Mouse (Mus musculus): ENCODE results near the gene Pkn1. TPM values are rescaled to one million over a fixed set of nuclear protein-coding genes. Genes with fewer than 3 reads are reported as not detected.

The Pkn1 gene
- 100 to 1,000 TPM; 130 to 163 TPM for total RNA-seq (2021)
- long read RNA-seq, experiment 1, full-length matches to known transcripts: 88 of 169 reads
- long read RNA-seq, experiment 1, partial matches to known transcripts: 43 of 169 reads
- long read RNA-seq, experiment 1, other reads (novel, unspliced or antisense): 38 of 169 reads
- long read RNA-seq, experiment 2, full-length matches to known transcripts: 83 of 130 reads
- long read RNA-seq, experiment 2, partial matches to known transcripts: 17 of 130 reads
- long read RNA-seq, experiment 2, other reads (novel, unspliced or antisense): 30 of 130 reads

GRCm38 (mm10) chr8:83698661-83699453, at the start of gene Pkn1:
Gene Pkn1 (minus strand): TSS chr8:83699179.
- DNase-seq: peak; percentile 92

- DNase-seq: no peak
Measured at GRCm38 (mm10) chr8:83748708-83749107, 49.7 kb upstream of the Pkn1 start.

GRCm38 (mm10) chr8:83747661-83748346, 48.8 kb upstream of the Pkn1 start:
- DNase-seq: peak; percentile 66

GRCm38 (mm10) chr8:83744070-83744469, 45.1 kb upstream of the Pkn1 start:
- peak; percentile 46 for DNase-seq

GRCm38 (mm10) chr8:83742968-83743367, 44.0 kb upstream of the Pkn1 start:
- no peak for DNase-seq

- DNase-seq: no peak
Measured at GRCm38 (mm10) chr8:83741849-83742655, 43.1 kb upstream of the Pkn1 start.

- peak; percentile 85 for DNase-seq
Measured at GRCm38 (mm10) chr8:83740976-83741741, 42.2 kb upstream of the Pkn1 start, which contains the start of gene Adgre5. Gene Adgre5 (minus strand): TSS chr8:83741326.

- DNase-seq: no peak
Measured at GRCm38 (mm10) chr8:83740586-83740975, 41.6 kb upstream of the Pkn1 start.

- DNase-seq: no peak
Measured at GRCm38 (mm10) chr8:83739711-83740468, 40.9 kb upstream of the Pkn1 start.

- peak; percentile 7 for DNase-seq
Measured at GRCm38 (mm10) chr8:83738949-83739710, 40.2 kb upstream of the Pkn1 start.

- DNase-seq: peak; percentile 77
Measured at GRCm38 (mm10) chr8:83737852-83738562, 39.0 kb upstream of the Pkn1 start.

GRCm38 (mm10) chr8:83737346-83737745, 38.4 kb upstream of the Pkn1 start:
- no peak for DNase-seq

GRCm38 (mm10) chr8:83736681-83737080, 37.7 kb upstream of the Pkn1 start:
- no peak for DNase-seq

GRCm38 (mm10) chr8:83732919-83733318, 33.9 kb upstream of the Pkn1 start:
- DNase-seq: no peak

- DNase-seq: no peak
Measured at GRCm38 (mm10) chr8:83731906-83732305, 32.9 kb upstream of the Pkn1 start.

- peak; percentile 67 for DNase-seq
Measured at GRCm38 (mm10) chr8:83729009-83729807, 30.2 kb upstream of the Pkn1 start.

- no peak for DNase-seq
Measured at GRCm38 (mm10) chr8:83725521-83726102, 26.6 kb upstream of the Pkn1 start.
